Mouse (Mus musculus): ENCODE data around the gene B4galt7. TPM values are rescaled to one million over a fixed set of nuclear protein-coding genes. Genes with fewer than 3 reads are reported as not detected.

The B4galt7 gene
- total and polyA plus RNA-seq, 3 experiments = 8.5 to 11.7 (median 11.0) TPM

DNA sequence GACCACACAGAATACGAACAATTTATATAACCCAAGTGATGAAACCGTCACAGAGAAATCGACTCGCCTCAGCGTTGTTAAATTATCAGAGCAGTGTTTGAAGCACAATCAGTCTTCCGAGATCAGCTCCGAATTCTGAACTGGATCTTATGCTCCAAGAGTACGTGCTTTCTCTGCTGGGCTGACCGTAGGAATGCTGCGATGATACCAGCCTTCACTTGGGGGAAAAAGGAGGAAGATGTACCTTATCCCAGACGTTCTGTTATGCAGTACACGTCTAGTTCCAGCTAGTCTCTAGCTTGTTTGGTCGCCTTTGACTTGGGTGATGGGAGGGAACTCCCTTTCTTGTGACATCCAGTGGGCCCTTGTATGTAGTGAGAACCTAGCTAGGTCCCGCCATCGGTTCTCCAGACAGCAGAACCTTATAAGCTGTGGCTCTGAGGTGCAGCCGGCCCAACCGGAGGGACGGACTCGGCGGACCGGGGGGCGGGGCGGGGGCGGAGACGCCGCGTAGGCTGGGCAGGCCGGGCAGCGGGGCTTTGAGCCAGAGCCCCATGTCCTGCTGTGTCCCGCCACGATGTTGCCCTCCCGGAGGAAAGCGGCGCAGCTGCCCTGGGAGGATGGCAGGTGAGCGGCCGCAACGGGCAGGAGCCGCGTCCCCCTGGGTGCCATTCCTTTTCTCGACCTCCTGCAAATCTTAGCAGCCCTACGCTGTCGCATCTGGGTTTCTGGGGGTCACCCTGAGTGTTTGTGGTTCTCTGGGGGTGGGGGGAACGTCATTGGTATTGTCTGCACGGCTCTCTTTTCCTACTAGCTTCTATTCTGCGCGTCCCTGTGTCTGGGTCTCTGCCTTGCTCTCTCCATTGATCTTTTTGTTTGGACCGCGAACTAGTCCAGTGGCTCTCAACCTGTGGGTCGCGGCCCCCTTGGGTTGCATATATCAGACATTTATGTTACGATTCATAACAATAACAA, at the start of gene B4galt7 (continued):
- no peak for TF ChIP-seq ZMIZ1 (IDR thresholded peaks at IDR 0.05; ENCODE audit: low read depth, low read length)

DNA sequence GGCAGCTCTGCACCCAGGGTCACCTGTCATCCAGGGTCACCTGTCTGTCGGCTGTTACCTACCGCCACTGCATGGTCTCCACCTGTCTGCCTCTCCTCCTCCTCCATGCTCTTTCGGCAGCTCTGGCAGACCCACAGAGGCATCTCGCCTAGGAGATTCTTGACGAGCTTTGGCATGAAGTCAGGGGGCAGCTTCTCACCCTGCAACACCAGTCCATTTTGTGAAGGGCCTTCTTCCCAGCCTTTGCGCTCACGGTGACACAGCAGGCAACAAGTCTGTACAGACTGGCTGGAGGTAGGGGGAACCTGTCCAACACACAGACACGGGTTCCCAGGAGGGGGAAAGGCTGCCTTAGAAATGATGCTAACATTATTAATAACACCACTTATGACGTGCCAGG, 43.8 kb upstream of the B4galt7 start:
- H3K36me3 ChIP-seq (replicated peaks in 1 of 2; ENCODE audit: control insufficient read depth in 1 of 2, insufficient read depth in 1 of 2, low read length in 1 of 2) = peaks cover 22 to 86% of the 10 kb centered on the region in 2 experiments
- dilution Hi-C loops (cut with MboI; ENCODE audit: extremely low pct_ligation_motif_present, extremely low pct_unique_long_range_greater_than_20kb, low sequenced_read_pairs) = no loop called here

DNA sequence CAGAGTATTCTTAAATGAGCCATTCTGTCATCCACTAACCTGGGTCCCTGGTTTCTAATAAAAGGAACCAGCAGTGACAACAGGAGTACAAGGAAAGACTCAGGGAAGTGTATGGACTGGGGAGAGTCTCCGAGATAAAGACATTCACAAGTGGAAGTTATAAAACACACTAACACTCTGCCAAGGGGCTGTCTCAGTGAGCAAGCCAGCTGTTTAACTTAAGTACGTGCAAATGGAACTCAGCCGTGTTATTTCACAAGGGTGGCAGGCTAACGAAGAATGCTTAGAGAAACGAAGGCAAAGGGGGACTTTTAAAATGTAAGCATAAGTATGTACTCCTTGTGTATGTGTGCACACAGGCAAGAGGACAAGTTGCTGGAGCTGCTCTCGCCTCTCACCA, 42.2 kb upstream of the B4galt7 start:
- Histone ChIP-seq H3K79me2 (replicated peaks; ENCODE audit: control insufficient read depth, extremely low read depth, insufficient read depth, poor library complexity, severe bottlenecking) (no peaks in the 10 kb centered on the region), H3K4me3 (replicated peaks in 1 of 3; ENCODE audit: low read depth in 2 of 3, low read length in 2 of 3, poor library complexity in 1 of 3) (no peak overlapping the region), H3K9ac (ENCODE audit: insufficient read depth, low read depth) (no peak overlapping the region), H3K27ac (ENCODE audit: insufficient read depth, low read depth) (no peak overlapping the region), H3K4me2 (ENCODE audit: insufficient read depth, low read depth, poor library complexity, severe bottlenecking) (no peak overlapping the region), H3K9me3 (replicated peaks; ENCODE audit: low read length) (no peaks in the 10 kb centered on the region), H3K4me1 (ENCODE audit: control insufficient read depth in 1 of 2, insufficient read depth in 2 of 2) (peaks cover 2 to 5% of the 10 kb centered on the region in 2 experiments; a peak in 2 of 4 replicates), H3K36me3 (replicated peaks in 1 of 2; ENCODE audit: control insufficient read depth in 1 of 2, insufficient read depth in 1 of 2, low read length in 1 of 2) (peaks cover 24 to 85% of the 10 kb centered on the region in 2 experiments), H3K27me3 (replicated peaks) (no peaks in the 10 kb centered on the region)
- dilution Hi-C loops (cut with MboI; ENCODE audit: extremely low pct_ligation_motif_present, extremely low pct_unique_long_range_greater_than_20kb, low sequenced_read_pairs) (no loop called here), in situ Hi-C loops (cut with MboI; ENCODE audit: low pct_ligation_motif_present, low pct_unique_long_range_greater_than_20kb, low sequenced_read_pairs) (no loop called here)
- no peak for TF ChIP-seq ETS1 (conservative IDR thresholded peaks at IDR 0.05; ENCODE audit: low read depth, low read length)
- TF ChIP-seq POLR2A (IDR thresholded peaks at IDR 0.05; ENCODE audit: low read depth, low read length) = no peak
- TF ChIP-seq MAX (IDR thresholded peaks at IDR 0.05; ENCODE audit: low read length) = no peak
- TF ChIP-seq KAT2A (IDR thresholded peaks at IDR 0.05; ENCODE audit: insufficient replicate concordance, low read length) = no peak
- TF ChIP-seq JUND (conservative IDR thresholded peaks at IDR 0.05; ENCODE audit: low read depth, low read length) = no peak
- no peak for TF ChIP-seq GABPA (IDR thresholded peaks at IDR 0.05; ENCODE audit: insufficient replicate concordance, low read depth, low read length)
- no peak for TF ChIP-seq HCFC1 (IDR thresholded peaks at IDR 0.05; ENCODE audit: low read depth, low read length)
- DNase-seq (ENCODE audit: extremely low read depth) = no peak

More for the DNA sequence above, 43.8 kb upstream of the B4galt7 start:
- H3K27ac ChIP-seq (ENCODE audit: insufficient read depth, low read depth) = no peak overlapping the region
- H3K79me2 ChIP-seq (replicated peaks; ENCODE audit: control insufficient read depth, extremely low read depth, insufficient read depth, poor library complexity, severe bottlenecking) = no peaks in the 10 kb centered on the region
- in situ Hi-C loops (cut with MboI; ENCODE audit: low pct_ligation_motif_present, low pct_unique_long_range_greater_than_20kb, low sequenced_read_pairs) = no loop called here
- TF ChIP-seq CHD2 (IDR thresholded peaks at IDR 0.05; ENCODE audit: low read length) (no peak), RAD21 (IDR thresholded peaks at IDR 0.05; ENCODE audit: low read depth, low read length) (no peak), BHLHE40 (IDR thresholded peaks at IDR 0.05; ENCODE audit: low read depth, low read length) (no peak), HCFC1 (IDR thresholded peaks at IDR 0.05; ENCODE audit: low read depth, low read length) (no peak), MYC (IDR thresholded peaks at IDR 0.05; ENCODE audit: low read depth, low read length) (no peak), POLR2A (IDR thresholded peaks at IDR 0.05; ENCODE audit: low read depth, low read length) (no peak), ZNF384 (IDR thresholded peaks at IDR 0.05; ENCODE audit: low read depth, low read length) (no peak), ZKSCAN1 (IDR thresholded peaks at IDR 0.05; ENCODE audit: borderline replicate concordance, low read depth, low read length) (no peak), EP300 (IDR thresholded peaks at IDR 0.05; ENCODE audit: low read length) (no peak), USF2 (conservative IDR thresholded peaks at IDR 0.05; ENCODE audit: low read depth, low read length) (no peak), ZMIZ1 (IDR thresholded peaks at IDR 0.05; ENCODE audit: low read depth, low read length) (no peak), USF1 (IDR thresholded peaks at IDR 0.05; ENCODE audit: low read depth, low read length) (no peak), TBP (conservative IDR thresholded peaks at IDR 0.05; ENCODE audit: low read depth, low read length) (no peak), ETS1 (conservative IDR thresholded peaks at IDR 0.05; ENCODE audit: low read depth, low read length) (no peak), NRF1 (IDR thresholded peaks at IDR 0.05; ENCODE audit: low read depth, low read length) (no peak), POLR2AphosphoS2 (IDR thresholded peaks at IDR 0.05; ENCODE audit: low read depth, low read length) (no peak), SMC3 (IDR thresholded peaks at IDR 0.05; ENCODE audit: low read depth, low read length) (no peak), ZC3H11A (IDR thresholded peaks at IDR 0.05; ENCODE audit: low read depth, low read length) (no peak)
- no peak overlapping the region for H3K4me2 ChIP-seq (ENCODE audit: insufficient read depth, low read depth, poor library complexity, severe bottlenecking)
- no peaks in the 10 kb centered on the region for H3K27me3 ChIP-seq (replicated peaks)
- H3K9ac ChIP-seq (ENCODE audit: insufficient read depth, low read depth) = no peak overlapping the region
- no peak overlapping the region for H3K4me3 ChIP-seq (replicated peaks in 1 of 3; ENCODE audit: low read depth in 2 of 3, low read length in 2 of 3, poor library complexity in 1 of 3)
- no peaks in the 10 kb centered on the region for H3K9me3 ChIP-seq (replicated peaks; ENCODE audit: low read length)
- DNase-seq (ENCODE audit: extremely low read depth) = no peak
- H3K4me1 ChIP-seq (ENCODE audit: control insufficient read depth in 1 of 2, insufficient read depth in 2 of 2) = peaks cover 2 to 5% of the 10 kb centered on the region in 2 experiments; a peak in 2 of 4 replicates

Data from CH12.LX (cell line).